Mouse (Mus musculus): ENCODE measurements around the gene Olfr152.

- no peak for TF ChIP-seq EP300 (IDR thresholded peaks at IDR 0.05; ENCODE audit: low read depth)
- no peak for TF ChIP-seq CTCF (IDR thresholded peaks at IDR 0.05; ENCODE audit: low read depth)
Observed at GRCm38 (mm10) chr2:87830233-87830632, 51.0 kb downstream of the Olfr152 start, which contains the start of gene Olfr1148.
